Mouse (Mus musculus): ENCODE results near the gene Smim5.

The Smim5 gene

GRCm38 (mm10) chr11:115898446-115898845, 1.3 kb upstream of the Smim5 start:
- DNase-seq: no peak

GRCm38 (mm10) chr11:115898886-115899285, 880 bp upstream of the Smim5 start:
- DNase-seq: no peak

- DNase-seq: no peak
These were observed 983 bp downstream of the Smim5 start for GRCm38 (mm10) chr11:115900561-115901337.

GRCm38 (mm10) chr11:115901338-115902161, 1.8 kb downstream of the Smim5 start:
- DNase-seq: no peak

DNA sequence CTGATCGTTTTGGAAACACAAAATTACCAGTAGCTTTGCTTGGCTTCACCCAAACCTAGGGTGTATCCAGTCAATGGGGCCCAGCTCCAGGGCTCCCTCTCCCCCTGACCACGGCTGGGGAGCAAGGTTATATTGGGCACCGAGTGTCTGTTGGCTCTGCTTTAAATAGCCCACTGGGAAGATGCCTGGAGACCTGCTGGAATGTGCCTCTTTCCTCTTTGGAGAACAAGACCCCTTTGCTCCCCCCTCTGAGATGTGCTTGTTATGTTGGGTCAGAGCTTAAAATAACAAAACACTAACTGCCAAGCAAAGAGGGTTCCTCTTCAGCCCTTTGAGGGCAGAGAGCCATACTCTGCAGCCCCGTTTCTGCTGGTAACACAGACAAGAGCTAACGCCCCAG, 2.4 kb downstream of the Smim5 start:
- DNase-seq: no peak

- peak; percentile 80 to 84 for DNase-seq
These were observed 3.1 kb downstream of the Smim5 start for GRCm38 (mm10) chr11:115902831-115903230.

- DNase-seq: peak; percentile 52 to 70
These were observed 3.8 kb downstream of the Smim5 start for GRCm38 (mm10) chr11:115903384-115904230.

DNA sequence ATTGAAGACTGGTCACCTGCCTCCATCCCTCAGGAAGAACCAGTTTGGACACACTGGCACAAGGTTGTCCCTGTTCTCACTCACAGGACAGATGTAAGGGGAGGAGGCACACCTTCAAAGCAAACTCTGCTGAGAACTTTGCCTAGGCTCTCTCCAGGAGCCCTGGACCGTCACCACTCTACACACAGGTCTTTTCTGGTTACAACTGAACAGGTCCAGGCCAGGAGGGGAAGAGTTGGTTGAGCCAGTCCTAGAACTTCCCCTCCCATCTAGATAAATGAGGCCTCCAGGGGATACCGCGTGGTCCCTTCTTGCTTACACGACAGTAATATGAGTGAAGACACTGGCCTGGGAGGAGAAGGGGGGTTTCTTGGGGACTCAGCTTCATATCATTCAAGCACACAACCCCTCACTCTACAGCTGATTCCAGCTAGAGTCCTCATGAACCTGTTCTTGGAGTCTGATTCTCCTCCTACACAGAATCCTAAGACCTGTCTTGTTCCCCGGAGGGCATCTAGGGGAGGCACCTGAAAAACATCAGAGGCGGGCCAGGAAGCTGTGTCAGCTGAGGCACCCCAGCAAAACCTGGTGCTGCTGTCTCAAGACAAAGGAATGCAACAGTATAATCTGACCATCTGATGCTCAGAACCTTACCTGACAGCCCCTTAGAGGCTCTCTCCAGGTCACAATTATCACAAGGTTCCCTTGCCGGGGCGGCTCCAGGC, 4.6 kb downstream of the Smim5 start:
- DNase-seq: no peak

GRCm38 (mm10) chr11:115904956-115905790, 5.4 kb downstream of the Smim5 start:
- peak in 1 of 2 experiments; percentile 47 for DNase-seq

GRCm38 (mm10) chr11:115906116-115906515, 6.3 kb downstream of the Smim5 start:
- DNase-seq: no peak

- no peak for DNase-seq
These were observed 6.8 kb downstream of the Smim5 start for GRCm38 (mm10) chr11:115906521-115906920.

DNA sequence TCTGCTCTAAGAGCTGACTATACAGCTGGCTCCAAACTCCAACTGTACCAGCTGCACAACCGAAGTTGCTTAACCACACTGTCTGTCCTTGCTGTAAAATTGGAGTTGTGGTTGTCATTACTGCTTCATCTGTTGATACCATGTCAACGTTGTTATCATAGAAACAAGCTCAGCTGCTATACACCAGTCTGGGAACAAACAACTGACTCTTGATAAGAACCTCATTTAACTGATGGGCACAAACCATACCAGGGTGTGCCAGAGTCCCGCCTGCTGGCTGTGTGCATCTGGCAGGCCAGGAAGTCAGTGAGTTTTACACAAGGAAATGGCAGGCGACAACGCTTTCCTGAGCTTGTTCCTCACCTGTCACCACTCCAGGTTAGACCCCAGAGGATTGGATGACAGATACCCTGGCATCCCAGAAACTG, 11.4 kb downstream of the Smim5 start:
- peak; percentile 39 to 68 for DNase-seq

- DNase-seq: peak; percentile 77 to 81
These were observed 12.0 kb downstream of the Smim5 start, which contains the start of gene Smim6 for GRCm38 (mm10) chr11:115911632-115912376. Gene Smim6, plus strand, starts transcription at chr11:115912017.

- no peak for DNase-seq
These were observed 16.8 kb downstream of the Smim5 start for GRCm38 (mm10) chr11:115916579-115916978.

DNA sequence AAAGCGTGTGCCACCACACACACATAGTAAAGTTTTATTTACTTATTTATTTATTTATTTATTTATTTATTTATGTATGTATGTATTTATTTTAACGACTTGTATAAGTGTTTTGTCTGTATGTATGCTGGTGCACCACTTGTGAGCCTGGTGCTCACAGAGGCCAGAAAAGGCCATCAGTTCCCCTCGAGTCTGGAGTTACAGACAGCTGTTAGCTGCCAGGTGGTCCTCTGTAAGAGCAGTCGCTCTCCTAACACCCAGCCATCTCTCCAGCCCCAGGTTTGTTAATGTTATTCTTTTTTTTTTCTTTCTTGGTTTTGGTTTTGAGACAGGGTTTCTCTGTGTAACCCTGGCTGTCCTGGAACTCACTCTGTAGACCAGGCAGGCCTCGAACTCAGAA, 18.9 kb downstream of the Smim5 start:
- no peak for DNase-seq

DNA sequence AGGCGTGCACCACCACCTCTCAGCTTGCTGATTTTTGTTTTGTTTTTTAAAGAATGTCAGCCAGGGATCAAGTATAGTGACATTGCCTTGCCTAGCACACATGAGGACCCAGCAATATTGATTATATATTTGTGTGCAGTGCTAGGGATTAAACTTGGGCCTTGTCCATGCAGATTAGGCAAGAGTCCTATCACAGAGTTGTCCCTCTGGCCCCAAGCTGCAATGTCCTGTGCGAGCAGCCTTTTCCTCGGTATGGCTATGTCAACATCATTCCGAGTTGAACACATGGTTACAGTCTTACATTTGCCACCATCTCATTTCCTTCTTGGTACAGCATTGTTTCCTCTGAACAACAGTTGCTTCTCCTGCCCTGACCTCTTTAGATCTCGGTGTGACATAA, 19.3 kb downstream of the Smim5 start:
- no peak for DNase-seq

GRCm38 (mm10) chr11:115920110-115920818, 20.5 kb downstream of the Smim5 start:
- DNase-seq: peak; percentile 38 to 50

- DNase-seq: no peak
These were observed 22.2 kb downstream of the Smim5 start for GRCm38 (mm10) chr11:115921986-115922385.

DNA sequence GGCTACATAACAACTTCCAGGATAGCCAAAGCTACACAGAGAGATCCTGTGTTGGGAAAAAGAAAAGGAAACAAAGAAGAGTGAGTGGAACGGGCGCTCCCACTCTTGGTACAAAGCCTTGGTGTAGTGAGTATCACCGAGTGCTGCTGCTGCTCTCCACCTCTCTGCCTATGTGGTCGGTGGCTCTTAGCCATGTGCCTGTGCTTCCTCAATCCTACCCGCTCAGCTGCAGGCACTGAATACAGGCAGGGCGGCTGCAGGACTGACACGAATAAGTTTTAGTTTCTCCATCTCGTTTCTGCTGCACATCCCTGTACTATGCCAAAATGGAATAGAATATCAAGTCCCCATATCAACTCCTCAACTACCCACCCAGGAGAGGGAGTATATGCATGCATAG, 29.3 kb downstream of the Smim5 start:
- DNase-seq: no peak

- no peak for DNase-seq
These were observed 30.1 kb downstream of the Smim5 start for GRCm38 (mm10) chr11:115929818-115930217.
